Mouse (Mus musculus) C2C12 (cell line): Measurements from ENCODE around the gene Cfap298.

Experiments used
- CTCF ChIP-seq: IDR thresholded peaks from one replicate; pipeline ENCODE4 v1.5.1; 2011; ENCODE audit not compliant: control insufficient read depth, insufficient read depth, insufficient read length
- FOSL1 ChIP-seq: IDR thresholded peaks from one replicate; pipeline ENCODE4 v1.8.0; 2011; ENCODE audit warnings: mild to moderate bottlenecking, low read length; ENCODE audit not compliant: poor library complexity, insufficient read depth, severe bottlenecking

GRCm38 (mm10) chr16:90891601-90892000 lies 43.3 kb downstream of the Cfap298 start:
- no peak for TF ChIP-seq CTCF
- TF ChIP-seq FOSL1 = no peak
